Mouse (Mus musculus) mouse embryonic stem cell (cell line): Measurements from ENCODE around the gene Wars.

Experiments used
- in situ Hi-C, 2 experiments: fragments of 300-500 bp; cut with MboI; formaldehyde crosslinking; loops; 1 replicate in 1 of 2; 3 replicates in 1 of 2; pipeline ENCODE4 v1.14.3; 2019 to 2020; ENCODE audit warnings: low sequenced_read_pairs in 2 of 2, low pct_unique_long_range_greater_than_20kb in 1 of 2, mixed read lengths in 1 of 2; ENCODE audit not compliant: unreplicated experiment in 1 of 2

The Wars gene

GRCm38 (mm10) chr12:108833408-108833807, 60.6 kb downstream of the Wars start:
- in situ Hi-C loops: no loop called here

GRCm38 (mm10) chr12:108832851-108833250, 61.1 kb downstream of the Wars start:
- in situ Hi-C loops: no loop called here

GRCm38 (mm10) chr12:108831966-108832643, 61.9 kb downstream of the Wars start:
- in situ Hi-C loops: no loop called here

- in situ Hi-C loops: no loop called here
These were observed 63.6 kb downstream of the Wars start for GRCm38 (mm10) chr12:108830358-108830757.

GRCm38 (mm10) chr12:108829636-108830035, 64.3 kb downstream of the Wars start:
- in situ Hi-C loops: no loop called here

GRCm38 (mm10) chr12:108827641-108828040, 66.3 kb downstream of the Wars start:
- in situ Hi-C loops: no loop called here

- in situ Hi-C loops: no loop called here
These were observed 66.9 kb downstream of the Wars start for GRCm38 (mm10) chr12:108826958-108827535.

GRCm38 (mm10) chr12:108826282-108826957, 67.6 kb downstream of the Wars start:
- in situ Hi-C loops: no loop called here

- in situ Hi-C loops: no loop called here
These were observed 68.3 kb downstream of the Wars start for GRCm38 (mm10) chr12:108825561-108826224.

GRCm38 (mm10) chr12:108824225-108824874, 69.6 kb downstream of the Wars start:
- in situ Hi-C loops: no loop called here

- in situ Hi-C loops: no loop called here
These were observed 70.9 kb downstream of the Wars start for GRCm38 (mm10) chr12:108823036-108823435.

GRCm38 (mm10) chr12:108820461-108820860, 73.5 kb downstream of the Wars start:
- in situ Hi-C loops: no loop called here

- in situ Hi-C loops: no loop called here
These were observed 77.4 kb downstream of the Wars start for GRCm38 (mm10) chr12:108816569-108816968.

GRCm38 (mm10) chr12:108814470-108814869, 79.5 kb downstream of the Wars start:
- in situ Hi-C loops: no loop called here

- in situ Hi-C loops: no loop called here
These were observed 81.5 kb downstream of the Wars start for GRCm38 (mm10) chr12:108812463-108812862.

- in situ Hi-C loops: no loop called here
These were observed 82.8 kb downstream of the Wars start for GRCm38 (mm10) chr12:108811133-108811532.

- in situ Hi-C loops: no loop called here
These were observed 83.7 kb downstream of the Wars start for GRCm38 (mm10) chr12:108810309-108810708.
